Mouse (Mus musculus) liver, adult 2 months (tissue): ENCODE measurements around the gene Mkrn2os.

ENCODE experiments used
- CTCF ChIP-seq: fragments of 200-500 bp; IDR thresholded peaks from 2 replicates; pipeline ENCODE4 v1.5.1; 2011; ENCODE audit warnings: low read depth, low read length, control low read depth
- POLR2A ChIP-seq: fragments of 200-500 bp; IDR thresholded peaks from 2 replicates; pipeline ENCODE4 v1.6.1; 2011; ENCODE audit warnings: low read length, control low read depth; ENCODE audit not compliant: insufficient read depth; ENCODE audit errors: extremely low read depth

DNA sequence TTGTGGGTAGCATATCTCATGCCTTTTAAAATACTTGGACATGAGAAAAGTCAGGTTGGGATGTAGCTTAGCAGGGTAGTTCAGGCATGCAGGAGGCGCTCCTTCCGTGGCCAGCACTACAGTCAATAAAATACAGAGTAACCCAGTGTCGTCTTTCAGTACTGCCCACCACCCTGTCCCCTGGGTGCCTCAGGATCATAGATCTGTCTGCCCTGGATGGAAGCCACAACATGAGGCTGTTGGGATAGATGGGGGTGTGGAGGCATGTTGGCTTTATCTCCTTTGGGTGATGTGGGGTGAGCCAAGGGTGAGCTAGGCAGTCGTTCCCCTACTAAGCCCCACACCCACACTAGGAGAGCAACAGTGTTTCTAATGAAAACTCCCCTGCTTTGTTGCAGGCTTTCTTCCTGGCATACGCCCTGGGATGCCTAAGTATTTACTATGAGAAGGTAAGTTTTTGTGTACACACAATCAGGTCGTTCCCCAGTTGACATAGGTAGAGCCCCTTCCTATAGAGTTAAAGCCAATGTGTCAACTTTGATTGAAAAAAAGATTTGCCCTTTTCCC lies 26.8 kb downstream of the Mkrn2os start:
- TF ChIP-seq CTCF: no peak
- TF ChIP-seq POLR2A: no peak
